Mouse (Mus musculus): ENCODE data around the gene Tnfsf12.

The Tnfsf12 gene

DNA sequence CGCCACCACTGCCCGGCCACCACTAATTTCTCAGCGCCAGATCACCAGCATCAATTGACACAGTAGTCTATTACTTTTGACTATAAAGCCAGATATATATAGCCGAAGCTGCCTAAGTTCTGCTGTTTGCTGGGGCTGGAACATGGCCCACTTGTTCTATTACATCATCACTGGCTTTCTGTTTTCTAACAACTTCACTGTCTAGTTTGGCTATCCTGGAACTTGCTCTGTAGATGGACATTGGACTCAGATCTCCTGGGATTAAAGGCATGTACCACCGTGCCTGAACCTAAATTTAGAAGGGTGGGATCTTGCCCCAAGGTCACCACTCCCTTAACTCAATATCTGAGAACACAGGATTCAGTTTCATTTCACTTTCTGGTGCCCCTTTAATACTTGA, 49.8 kb downstream of the Tnfsf12 start:
- DNase-seq: no peak
